Mouse (Mus musculus) neutrophil, adult 5-6 weeks (primary cell): ENCODE data around the gene Slc9b2. TPM values are rescaled to one million over a fixed set of nuclear protein-coding genes. Genes with fewer than 3 reads are reported as not detected.

Experiments used
- ATAC-seq: fragments of 151-379, 151-347 bp; 2 replicates; pipeline ENCODE4 v1.8.0; 2017; ENCODE audit warnings: mild to moderate bottlenecking, moderate TSS enrichment; ENCODE audit not compliant: insufficient number of reproducible peaks, poor library complexity, low FRiP score, severe bottlenecking; ENCODE audit errors: extremely low read depth
- total RNA-seq: library from RNA; stranded (forward); fragments of 200-1000 nt; gene quantifications from 2 replicates; pipeline ENCODE4 v1.2.3, GENCODE M21; 2017

Slc9b2 gene
- total RNA-seq, 1 experiment from 2014 or later, result 1.2 TPM

DNA sequence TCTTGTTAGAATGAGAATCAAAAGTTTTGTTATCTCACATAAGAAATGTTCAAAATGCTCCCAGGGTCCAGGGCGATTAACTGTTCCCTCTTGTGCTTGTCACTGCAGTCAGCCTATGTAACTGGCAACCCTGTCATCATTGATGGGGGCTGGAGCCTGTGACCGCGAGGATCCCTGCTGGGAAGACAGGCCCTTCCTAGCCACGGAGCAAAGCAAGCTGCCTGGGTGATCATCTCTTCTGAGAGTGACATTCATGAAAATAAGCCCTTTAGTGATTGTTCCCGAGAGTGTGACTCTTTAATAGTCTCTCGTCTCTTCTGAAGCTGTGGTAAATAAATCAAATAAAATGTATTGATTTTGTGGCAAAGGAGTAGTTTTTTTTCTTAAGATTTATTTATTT lies 3.4 kb upstream of the Slc9b2 start:
- ATAC-seq, result no peak

DNA sequence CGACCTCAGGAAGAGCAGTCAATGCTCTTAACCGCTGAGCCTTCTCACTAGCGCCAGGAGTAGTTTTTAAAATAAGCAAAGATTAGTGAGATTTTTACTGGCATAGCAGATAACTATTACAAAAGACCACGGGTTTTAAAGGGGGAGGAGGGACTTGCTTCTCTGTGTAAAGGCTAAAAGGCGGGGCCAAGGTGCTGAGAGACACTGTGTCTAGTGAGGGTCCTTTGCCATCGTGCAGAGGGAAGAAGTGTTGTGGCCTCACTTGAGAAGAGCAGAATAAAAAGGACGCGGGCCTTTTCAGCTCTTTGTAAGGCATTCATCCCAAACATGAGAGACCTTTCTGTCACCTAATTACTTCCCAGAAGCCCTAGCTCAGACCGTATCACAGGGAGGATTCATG lies 2.9 kb upstream of the Slc9b2 start:
- ATAC-seq, result no peak

DNA sequence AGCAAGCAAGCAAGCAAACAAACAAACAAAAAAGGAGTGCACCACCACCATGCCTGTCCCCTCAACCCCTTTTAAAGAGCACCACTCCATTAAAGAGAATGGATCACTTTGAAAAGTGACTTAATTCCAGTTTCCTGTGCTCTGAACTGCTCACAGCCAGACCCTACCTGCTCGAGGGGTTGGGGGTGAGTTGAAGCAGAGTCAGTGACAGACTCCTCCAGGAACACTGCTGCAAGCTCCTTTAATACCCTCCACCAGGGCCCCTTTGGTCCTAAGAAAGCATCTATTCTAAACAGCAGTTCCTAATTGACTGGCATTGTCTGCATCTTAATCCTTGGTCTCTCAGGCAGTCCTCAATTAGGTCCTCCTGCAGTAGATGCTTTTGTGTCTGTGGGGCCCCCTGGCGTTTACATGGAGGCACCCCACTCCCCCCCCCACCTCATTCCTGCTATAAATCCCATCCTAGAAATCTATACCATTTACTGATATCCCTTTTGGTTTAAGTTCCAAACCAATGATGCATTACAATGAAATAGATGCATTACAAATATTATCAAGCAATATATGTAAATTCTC lies 5.5 kb downstream of the Slc9b2 start:
- no peak for ATAC-seq

DNA sequence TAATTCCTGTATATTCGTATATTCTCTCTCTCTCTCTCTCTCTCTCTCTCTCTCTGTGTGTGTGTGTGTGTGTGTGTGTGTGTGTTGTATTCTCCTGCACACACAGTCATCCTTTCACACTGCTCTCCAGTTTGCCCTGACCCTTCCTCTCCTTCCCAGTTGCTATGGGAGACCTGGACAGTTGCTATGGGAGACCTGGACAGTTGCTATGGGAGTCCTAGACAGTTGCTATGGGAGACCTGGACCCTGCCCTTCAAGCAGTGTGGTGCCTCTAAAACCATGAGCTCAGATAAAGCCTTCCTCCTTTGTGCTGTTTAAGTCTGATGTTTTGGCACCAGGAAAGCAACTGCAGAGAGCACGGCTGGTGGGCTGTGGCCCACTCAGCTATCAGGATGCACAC lies 6.2 kb downstream of the Slc9b2 start:
- ATAC-seq, result no peak

DNA sequence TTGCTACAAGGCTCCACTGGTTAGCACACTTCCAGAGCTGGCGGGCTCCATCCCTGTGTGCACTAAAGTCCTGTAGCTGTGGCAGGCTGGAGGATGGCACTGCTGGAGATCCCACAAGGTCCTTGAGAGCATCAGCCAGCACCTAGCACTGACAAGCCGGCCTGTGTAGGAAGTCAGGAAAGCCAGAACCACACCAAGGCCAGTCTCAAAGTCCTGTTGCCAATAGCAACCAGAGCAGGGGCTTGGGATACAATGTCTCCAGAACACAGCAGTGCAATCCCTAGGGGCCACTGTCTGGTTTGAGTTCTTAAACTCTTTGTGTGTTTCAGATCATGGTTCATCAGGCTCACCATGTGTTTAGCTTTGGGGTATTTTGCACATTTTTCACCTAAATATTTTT lies 7.3 kb downstream of the Slc9b2 start:
- no peak for ATAC-seq

DNA sequence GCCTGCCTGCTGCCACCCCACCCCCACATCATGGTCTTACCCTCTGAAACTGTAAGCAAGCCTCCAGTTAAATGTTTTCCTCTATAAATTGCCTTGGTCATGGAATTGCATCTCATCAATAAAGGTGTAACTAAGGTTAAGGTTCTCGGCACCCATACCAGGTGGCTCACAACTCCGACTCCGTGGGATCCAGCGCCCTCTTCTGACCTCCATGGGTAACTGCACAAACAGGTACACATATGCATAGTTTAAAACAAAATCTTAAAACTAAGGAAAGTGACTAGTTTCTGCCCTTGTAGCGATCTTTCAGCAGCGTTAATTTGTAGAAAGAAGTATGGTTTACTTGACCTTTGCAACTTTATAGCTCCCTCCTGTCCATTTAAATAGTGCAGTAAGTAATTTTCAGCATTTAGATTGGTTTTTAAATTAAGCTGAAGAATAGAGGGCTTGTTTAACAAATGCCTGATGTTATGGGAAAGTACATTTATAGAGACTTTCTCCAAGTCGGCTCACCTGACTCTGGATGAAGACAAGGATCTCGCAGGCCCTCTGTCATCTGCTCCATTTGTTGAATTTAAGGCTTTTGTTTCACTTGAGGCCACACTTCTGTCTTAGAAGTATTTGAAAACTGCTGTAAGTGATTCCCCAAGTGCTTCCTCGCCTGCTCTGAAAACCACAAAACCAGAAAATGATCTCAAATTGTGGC lies 8.4 kb downstream of the Slc9b2 start:
- no peak for ATAC-seq

DNA sequence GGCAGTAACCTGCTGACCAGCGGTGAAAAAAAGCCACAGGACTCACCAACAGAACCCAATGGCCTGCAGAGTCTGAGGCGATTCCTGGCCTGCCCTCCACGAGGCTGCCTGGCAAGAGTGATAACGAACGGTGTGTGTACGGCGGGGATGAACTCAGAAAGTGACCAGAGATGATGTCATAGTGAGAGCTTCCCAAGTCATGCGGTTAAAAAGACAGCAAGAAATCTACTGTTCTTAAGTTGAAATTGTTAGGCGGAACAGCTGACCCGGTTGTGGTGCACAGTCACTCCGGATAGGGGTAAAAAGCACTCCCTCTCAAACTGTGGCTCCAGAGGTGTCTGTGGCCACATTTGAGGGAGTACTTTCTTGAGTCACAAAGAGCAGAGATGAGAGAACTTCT lies 10.8 kb downstream of the Slc9b2 start:
- ATAC-seq, result no peak

DNA sequence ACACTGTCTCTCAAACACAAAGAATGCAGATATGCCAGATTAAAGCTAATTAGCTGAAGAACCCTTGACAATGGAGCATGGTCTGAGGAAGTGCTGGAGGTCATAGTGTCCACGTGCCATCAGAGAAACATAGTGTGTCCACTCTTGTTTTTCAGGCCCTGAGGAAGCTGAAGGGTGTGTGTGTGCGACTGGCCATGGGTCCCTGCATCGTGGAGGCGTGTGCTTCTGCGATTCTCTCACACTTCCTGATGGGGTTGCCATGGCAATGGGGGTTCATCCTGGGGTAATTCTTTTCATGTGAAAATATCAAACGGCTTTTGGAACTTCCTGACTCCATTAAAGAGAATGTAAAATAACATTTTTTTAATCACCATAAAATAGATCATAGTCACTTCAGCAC lies 16.9 kb downstream of the Slc9b2 start:
- no peak for ATAC-seq

DNA sequence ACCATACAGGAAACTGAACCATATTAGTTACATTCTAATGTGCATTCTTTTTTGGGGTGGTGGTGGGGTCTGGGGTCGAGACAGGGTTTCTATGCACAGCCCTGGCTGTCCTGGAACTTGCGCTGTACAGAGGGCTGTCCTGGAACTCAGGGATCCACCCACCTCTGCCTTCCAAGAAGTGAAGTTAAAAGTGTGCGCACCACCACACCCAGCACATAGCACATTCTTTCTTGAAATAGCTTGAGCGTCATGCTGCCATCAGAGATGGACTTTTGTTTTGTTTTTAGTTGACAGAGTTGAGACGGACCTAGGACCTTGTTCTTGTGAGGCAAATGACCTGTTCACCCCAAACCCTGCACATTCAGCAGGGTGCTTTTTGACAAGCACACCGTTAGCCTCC lies 19.7 kb downstream of the Slc9b2 start:
- ATAC-seq, result no peak

DNA sequence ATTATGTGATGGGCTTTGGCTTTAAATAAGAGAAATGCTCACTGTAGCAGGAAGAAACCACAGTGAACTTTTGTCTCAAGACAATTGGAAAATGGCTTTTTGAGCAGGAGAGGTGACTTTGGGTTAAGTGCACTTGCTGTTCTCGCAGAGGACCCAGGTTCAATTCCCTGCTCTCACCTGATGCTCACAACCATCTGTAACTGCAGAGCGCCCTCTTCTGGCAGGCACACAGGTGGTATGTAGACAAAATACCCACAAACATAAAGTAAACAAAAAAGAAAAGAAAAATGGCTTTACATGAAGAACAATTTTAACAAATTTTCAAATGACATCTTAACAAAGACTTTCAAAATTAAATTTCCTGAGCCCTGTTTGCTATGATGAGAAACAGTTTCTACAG lies 20.1 kb downstream of the Slc9b2 start:
- no peak for ATAC-seq

DNA sequence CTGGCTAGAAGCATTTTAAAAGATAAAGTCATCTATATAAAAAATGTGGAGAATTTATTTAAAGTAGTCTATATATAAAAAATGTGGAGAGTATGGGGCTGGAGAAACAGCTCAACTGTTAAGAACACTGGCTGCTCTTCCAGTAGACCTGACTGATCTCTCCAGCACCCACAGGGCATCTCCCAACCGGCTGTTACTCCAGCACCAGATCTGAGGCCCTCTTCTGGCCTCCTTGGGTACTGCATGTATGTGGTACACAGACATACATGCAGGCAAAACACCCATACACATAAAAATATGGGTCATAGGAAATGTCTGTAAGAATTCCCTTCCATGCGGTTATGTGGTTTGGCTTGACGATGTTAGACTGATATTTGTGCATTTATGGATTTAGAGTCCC lies 21.1 kb downstream of the Slc9b2 start:
- ATAC-seq, result peak; percentile 36; the same call in 1 of the 2 replicates

DNA sequence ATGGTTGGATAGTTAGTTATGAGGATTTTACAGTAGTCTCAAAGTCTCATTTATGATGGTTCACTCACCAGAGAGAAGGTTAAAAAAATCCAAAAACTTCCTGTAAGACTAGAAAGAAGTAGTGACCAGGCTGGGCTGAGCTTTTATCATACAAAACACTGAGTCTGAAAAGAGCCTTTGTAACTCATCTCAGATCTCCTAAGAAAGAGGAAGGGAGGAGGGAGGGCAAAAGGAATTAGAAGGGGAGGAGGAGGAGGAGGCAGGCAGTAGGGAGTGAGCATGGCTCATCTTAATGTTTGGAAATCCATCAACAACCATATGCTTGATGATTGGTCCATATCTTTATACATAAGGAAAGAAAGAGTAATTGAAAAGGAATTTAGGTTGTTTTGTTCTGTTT lies 25.2 kb downstream of the Slc9b2 start:
- ATAC-seq, result no peak

DNA sequence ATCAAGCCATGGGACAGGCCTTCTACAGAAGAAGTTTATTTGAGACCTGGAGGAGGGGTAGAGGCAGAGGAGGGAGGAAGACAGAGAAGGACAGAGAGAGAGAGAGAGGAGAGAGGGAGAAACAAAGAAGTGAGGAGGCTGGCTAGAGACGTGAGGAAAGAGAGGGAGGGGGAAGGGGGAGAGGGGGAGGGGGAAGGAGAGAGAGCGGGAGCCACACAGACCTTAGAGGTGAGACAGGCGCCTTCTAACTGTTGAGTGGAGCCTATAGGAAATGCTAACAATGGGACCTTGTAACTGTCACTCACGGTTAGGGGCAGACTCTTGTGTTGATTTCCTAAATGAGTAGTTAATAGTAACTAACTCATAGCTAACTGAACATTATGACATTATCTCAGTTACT lies 26.3 kb downstream of the Slc9b2 start:
- no peak for ATAC-seq

DNA sequence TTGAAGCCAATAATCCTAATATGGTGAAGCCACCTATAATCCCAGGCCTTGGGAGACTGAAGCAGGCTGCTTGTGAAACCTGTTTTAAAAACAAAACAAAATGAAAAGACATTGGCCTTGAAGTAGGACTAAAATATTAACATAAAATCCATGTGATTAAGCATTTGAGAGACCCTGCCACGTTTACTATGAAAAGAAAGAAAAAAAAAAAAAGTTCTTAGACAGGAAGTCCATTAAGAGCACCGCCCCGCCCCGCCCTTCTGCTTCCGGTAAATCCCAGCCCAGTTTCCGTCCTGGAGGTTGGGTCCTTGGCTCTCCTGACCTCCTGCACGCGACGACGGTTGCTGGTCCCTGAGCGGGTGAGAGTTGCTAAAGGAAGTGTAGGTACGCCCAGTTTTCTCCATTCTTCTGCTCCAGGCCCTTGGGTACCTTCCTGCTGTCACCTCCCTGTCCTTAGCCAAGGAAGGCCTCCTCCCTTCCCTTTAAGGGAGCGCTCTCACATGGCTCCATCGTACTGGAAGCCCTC lies 40.3 kb downstream of the Slc9b2 start, which contains the start of gene Slc9b1:
Gene Slc9b1 (plus strand): TSS at position 291 of the 526 bp plus-strand sequence.
- ATAC-seq, result no peak

DNA sequence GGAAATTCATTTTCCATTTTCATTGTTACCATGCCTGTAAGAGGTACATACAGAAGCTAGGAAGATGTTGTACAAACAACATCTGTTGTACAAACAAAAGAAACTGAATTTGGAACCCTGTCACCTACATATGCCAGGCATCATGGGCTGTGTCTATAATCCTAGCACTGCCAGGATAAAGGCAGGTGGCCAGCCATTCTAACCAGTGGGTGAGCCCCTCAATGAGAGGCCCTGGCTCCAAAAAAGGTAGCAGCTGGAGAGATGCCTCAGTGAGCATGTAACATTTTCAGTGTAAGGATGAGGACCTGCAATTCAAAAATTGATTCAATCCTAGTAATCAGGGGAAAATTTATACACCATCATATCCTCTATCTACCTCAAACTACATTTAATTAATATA lies 41.5 kb downstream of the Slc9b2 start:
- no peak for ATAC-seq

DNA sequence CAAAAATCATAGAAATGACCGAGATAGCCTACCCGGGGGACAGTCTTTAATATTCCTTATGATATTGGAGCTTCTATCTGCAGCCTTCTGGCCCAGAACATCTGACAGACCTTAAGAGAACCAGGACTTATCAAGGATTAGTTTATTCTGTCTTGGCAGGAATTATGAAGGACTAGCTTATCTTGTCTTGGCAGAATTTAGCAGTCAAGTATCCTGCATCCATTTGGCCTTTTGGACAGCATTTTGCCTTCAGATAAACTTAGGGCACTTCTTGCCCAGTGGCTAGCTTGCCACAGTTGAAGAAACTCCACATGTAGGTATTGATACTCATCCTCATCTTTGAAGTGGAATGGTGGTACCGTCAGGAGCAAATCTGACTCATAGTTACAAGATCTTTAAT lies 44.4 kb downstream of the Slc9b2 start:
- no peak for ATAC-seq

DNA sequence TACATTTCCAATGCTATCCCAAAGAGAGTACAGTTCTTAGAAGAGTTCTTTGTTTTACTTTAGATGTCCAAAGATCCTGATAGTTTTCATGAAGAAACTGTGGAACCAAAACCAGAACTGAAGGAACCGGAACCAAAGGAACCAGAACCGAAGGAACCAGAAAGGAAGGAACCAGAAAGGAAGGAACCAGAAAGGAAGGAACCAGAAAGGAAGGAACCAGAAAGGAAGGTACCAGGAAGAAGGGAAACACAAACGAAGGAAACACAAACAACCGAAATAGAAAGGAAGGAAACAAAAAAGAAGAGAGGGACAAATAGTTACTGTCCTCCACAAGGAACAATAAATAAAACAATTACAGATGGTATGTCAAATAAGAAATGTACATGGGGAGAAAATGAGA lies 49.9 kb downstream of the Slc9b2 start:
- no peak for ATAC-seq

DNA sequence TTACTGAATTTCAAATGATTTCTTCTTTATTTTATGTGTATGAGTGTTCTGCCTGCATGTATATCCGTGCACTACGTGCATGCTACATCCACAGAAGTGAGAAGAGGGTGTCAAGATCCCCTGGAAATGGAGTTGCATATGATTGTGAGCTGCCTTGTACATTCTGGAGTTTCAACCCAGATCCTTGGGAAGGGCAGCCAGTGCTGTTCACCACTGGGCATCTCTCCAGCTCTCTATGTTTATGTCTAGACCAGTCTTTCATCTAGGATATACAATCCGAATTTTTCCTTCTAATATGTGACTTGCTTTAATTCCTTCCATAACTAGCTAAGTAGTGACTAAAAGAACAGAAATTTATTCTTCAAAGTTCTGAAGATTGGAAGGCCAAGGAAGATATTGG lies 68.3 kb downstream of the Slc9b2 start:
- no peak for ATAC-seq

DNA sequence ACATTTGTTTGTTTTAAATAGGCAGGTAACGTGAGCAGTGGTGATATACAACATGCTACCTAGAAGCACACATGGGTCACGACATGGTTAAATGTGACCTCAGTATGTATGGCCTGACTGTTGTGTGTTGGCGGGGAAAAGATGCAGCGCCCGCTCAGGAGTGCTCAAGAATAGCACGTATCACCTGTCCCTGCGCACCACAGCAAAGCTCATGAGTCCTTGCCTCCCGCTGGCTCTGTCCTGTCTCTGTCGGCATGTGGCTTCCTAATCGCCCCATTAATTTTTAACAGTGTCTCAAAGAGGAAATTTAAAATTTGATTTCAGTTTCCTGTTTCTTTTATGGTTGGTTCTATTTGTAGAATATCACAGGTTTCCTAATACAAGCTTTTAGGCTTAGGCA lies 69.9 kb downstream of the Slc9b2 start:
- ATAC-seq, result no peak

DNA sequence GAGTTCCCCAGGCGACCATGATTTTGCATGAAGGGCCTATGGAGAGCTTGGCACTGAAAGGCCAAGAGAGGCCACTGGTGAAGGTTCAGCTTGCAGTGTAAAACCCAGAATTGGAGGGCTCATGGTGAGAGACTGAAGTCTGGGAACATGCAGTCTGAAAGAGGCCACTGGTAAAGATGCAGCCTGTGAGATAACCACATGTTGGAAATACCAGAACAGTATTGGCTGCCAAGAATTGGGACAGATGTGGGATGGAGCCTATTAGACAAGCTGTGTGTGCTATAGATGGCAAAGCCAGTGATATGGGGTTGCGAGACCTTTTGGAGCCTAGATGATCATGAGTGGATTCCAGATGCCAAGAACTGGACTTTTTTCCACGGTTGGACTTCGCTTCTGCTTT lies 72.4 kb downstream of the Slc9b2 start:
- no peak for ATAC-seq

DNA sequence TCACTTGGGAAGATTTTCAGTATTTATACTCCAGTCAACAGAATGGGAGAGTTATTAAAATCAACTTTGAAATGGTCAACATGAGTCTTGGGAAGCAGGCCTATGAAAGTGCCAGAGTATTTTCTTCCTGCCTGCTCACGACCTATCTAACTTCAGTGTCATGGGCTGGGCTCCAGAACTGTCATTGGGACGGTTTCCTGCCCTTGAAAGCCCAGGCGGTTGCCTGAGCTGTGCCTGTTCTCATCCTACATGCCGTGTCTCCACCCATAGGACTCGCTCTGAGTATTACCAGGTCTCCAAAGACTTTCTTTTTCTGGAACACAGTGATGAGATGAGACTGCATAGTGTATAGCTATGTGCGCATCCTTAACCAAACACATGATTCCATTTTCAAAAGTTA lies 85.7 kb downstream of the Slc9b2 start:
- no peak for ATAC-seq
